Mouse (Mus musculus): ENCODE data around the gene Lysmd1.

GRCm38 (mm10) chr3:95186888-95187287, 53.0 kb downstream of the Lysmd1 start:
- TF ChIP-seq CTCF (IDR thresholded peaks at IDR 0.05; ENCODE audit: insufficient read depth, low read depth, low read length): no peak
- TF ChIP-seq POLR2A (IDR thresholded peaks at IDR 0.05; ENCODE audit: insufficient read depth, low read depth, low read length): no peak
